Mouse (Mus musculus): ENCODE data around the gene Macrod1. TPM values are rescaled to one million over a fixed set of nuclear protein-coding genes. Genes with fewer than 3 reads are reported as not detected.
A peak's percentile ranks its signal among the peaks of the same experiment; 100 is the strongest.

Gene Macrod1
- total RNA-seq, 2 experiments from 2014 or later: 134 to 155 TPM

GRCm38 (mm10) chr19:7081516-7082266 lies 25.1 kb downstream of the Macrod1 start:
- no peak for DNase-seq

DNA sequence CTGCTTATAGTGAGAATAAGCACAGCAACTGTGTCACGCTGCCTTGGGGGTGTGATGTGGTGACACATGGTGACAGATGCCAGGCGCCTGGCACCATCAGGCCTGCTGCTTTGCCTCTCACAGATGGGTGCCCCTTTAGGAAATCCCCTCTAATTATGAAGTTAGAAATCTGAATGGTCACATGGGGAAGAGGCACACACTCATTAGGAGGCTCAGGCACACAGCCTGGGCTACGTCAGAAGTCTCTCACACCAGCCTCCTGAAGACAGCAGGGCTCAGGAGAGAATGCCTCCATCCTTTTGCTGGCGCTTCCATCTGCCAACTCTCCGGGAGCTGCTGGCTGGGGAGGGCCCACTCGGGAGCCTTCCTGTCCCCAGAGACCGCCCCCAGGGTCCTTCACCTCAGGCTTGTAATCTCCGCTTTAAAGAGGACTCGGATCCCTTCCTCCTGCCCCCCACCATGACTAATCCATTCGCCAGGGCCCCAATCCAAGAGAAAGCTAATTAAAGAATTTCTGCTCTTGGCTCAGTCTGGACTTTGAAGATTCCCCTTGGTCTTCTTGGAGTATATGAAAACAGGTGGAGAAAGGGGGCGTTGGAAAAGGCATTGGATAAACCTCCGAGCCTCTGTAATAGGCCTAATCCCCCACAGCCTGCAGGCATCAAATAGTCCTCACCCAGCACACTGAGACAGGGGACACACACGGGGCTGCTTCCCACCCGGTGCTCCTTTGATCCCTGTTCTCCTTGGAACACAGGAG lies 26.6 kb downstream of the Macrod1 start:
- DNase-seq: no peak

DNA sequence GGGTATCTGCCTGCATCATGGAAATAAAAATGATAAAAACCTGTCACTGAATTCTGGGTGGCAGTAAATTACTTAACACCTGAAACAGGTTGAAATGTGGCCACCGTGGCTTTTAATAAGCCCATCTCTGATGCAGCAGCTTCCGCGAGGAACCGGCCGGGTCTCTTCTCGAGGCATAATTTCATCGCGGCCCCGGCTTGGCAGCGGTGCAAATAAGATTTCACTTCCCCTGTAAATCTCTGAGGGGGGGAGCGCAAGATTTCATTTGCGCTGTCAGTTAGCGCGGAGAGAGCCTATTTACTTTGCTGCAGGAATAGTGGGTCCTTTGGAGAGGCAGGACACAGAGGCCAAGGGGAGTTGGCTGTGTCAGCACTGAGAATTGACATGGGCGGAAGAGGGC lies 28.1 kb downstream of the Macrod1 start:
- DNase-seq: no peak

GRCm38 (mm10) chr19:7088558-7088957 lies 31.9 kb downstream of the Macrod1 start:
- no peak for DNase-seq

DNA sequence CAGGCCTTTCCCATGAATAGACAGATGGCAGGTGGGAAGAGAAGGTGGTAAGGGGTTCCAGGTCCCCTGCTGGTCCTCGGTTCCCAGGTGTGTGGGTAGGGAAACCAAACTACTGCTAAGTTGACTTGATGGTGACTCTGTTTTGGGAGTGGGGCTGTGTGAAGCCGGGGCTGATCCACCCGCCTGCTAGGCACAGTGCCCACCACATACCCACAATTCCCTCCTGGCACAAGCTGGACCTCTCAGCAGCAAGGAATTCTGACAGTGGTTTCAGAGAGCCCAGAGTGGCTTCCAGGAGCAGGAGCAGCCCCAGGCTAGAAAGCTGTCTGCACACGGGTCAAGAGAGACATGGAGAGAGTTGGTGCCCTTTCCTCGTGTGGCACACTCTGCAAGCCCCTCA lies 32.4 kb downstream of the Macrod1 start:
- DNase-seq: no peak

DNA sequence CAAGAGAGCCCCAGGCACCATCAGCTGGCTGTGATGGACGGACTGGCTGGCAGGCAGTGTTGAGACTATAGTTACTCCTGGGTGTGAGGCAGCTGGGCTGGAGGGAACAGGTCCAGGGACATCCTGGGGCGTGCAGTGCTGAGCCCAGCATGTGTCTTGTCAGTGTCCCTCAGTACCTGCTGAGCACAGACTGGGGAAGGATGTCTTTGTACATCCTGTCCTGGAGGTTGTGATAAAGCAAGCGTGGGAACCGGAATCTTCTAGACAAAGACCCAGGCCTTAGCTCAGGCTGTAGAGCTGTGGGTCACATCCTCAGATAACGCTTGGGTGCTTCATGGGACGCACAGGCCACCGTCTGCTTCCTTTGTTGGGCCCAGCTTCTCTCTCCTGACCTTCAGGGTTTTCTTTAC lies 33.2 kb downstream of the Macrod1 start:
- no peak for DNase-seq

GRCm38 (mm10) chr19:7090369-7091064 lies 33.9 kb downstream of the Macrod1 start:
- DNase-seq: no peak

DNA sequence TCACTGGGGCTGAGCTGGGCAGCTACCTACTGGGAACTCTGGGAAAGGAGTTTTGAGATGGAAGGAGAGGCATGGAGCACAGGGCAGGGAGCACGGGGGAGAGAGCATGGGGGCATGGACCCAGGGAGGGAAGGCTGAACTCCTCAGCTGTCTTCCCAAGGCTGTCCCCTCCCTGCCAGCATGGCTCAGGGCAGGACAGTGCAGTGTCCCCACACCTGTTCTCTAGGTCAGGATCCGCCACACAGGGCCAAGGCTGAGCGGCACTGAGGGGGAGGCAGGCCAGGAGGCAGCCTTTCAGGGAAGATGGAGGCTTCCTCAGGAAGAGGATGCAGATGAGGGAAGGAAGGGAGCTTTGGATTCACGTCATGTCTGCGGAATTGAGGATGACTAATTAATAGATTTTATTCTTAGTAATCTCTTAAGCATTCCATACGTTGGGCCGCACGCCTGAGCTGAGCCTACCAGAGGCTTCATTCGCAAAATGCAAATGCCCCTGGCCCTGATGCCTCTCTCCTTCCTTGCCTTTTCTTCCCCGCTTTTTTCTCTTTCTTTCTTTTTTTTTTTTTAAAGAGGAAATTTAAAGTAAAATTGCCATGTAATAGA lies 34.9 kb downstream of the Macrod1 start:
- DNase-seq: no peak

- no peak for DNase-seq
These were observed 36.1 kb downstream of the Macrod1 start for GRCm38 (mm10) chr19:7092756-7093155.

GRCm38 (mm10) chr19:7099620-7100155 lies 43.1 kb downstream of the Macrod1 start:
- no peak for DNase-seq

GRCm38 (mm10) chr19:7102039-7102438 lies 45.4 kb downstream of the Macrod1 start:
- DNase-seq: no peak

DNA sequence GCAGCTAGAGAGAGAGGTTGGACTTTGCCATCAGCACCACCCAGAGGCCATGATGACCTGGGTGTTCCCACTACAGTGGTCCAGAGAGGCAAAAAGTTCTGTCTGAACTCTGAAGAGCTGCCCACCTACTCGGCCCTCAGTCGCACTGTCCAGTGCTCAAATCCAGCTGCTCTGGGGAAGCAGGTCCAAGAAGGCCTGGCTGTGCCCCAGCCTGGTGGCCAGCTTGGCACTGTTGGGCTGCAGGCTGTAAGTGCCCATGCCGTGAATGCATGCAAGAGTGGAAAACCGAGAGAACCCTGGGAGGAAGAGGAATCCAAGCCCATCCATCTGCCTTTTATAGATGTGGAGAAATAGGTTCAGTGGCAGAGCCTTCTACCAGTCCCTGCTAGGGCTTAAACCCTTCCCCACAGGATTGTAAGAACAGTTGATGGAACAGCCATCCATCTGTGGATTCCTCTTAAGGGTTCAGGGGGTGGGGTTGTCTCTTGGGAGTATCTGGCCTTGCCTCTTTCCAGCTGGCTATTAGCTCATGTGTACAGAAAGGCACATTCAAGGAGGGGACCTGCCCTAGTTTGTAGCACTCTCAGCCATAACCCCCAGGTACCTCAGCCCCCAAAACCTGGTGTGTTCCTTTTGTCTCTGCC lies 46.9 kb downstream of the Macrod1 start:
- no peak for DNase-seq

DNA sequence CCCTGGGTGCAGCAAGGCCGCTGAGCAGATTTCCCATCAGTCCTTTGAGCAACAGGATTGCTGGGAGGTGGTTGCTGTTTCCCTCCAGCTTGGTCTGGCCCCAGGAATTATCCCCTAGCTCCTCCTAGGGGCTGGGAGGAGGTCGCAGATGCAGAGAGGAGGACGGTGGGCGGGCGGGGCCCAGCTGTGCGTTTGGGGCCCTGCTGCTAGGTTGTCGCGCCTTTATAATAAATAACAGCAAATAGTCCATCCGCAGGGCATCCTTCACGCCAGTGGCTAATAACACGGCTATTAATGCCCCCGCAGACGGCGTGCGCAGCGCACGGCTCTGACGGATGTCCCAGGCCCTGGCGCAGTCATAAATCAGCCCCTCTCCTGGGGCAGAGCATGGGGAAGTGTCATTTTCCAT lies 47.4 kb downstream of the Macrod1 start:
- no peak for DNase-seq

DNA sequence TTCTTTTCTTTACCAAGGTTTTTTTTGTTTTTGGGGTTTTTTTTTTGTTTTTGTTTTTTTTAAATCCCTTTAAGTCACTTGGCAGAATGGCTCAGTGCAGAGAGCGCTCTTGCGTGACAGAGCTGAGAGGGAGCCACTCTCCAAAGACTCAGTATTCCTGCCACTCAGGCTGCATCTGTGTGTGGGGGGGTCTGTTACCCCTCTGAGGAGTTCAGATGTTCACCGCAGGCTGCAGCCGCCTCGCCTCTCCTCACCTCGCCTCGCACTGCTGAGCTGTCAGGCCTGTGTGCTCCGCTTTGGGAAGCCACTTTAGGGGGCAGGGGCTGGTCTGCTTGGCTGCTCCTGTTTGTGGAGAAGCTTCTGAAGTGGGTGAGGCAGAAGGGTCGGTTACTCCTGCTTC lies 48.9 kb downstream of the Macrod1 start, which contains the start of gene Flrt1:
Flrt1 (minus strand) TSS at position 186 of the 400 bp plus-strand sequence.
- DNase-seq: no peak

- no peak for DNase-seq
These were observed 50.0 kb downstream of the Macrod1 start for GRCm38 (mm10) chr19:7106566-7106965.

- peak; percentile 63 for DNase-seq
These were observed 50.6 kb downstream of the Macrod1 start for GRCm38 (mm10) chr19:7107174-7107573.

- peak; percentile 76 for DNase-seq
These were observed 51.7 kb downstream of the Macrod1 start for GRCm38 (mm10) chr19:7108114-7108905.

GRCm38 (mm10) chr19:7110097-7110496 lies 53.5 kb downstream of the Macrod1 start:
- no peak for DNase-seq

DNA sequence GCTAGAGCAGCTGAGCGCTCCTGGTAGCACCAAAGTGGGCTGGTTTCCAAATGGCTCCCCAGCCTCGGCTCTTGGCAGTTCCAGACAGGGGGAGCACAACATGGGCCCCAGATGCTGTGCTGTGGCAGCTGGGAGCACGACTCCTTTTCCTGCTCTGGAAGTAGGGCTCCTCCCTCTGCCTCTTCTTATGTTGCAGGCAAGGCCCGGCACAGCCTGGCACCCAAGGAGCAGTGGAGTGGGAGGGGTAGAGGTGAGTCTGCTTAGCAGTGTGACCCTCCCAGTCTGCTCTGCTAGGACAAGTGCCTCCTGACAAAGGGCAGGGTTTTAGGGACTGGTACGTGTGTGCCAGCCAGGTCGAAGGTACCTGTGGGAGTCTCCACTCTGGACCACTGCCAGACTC lies 54.3 kb downstream of the Macrod1 start:
- no peak for DNase-seq

- DNase-seq: no peak
These were observed 54.7 kb downstream of the Macrod1 start for GRCm38 (mm10) chr19:7111309-7111708.

DNA sequence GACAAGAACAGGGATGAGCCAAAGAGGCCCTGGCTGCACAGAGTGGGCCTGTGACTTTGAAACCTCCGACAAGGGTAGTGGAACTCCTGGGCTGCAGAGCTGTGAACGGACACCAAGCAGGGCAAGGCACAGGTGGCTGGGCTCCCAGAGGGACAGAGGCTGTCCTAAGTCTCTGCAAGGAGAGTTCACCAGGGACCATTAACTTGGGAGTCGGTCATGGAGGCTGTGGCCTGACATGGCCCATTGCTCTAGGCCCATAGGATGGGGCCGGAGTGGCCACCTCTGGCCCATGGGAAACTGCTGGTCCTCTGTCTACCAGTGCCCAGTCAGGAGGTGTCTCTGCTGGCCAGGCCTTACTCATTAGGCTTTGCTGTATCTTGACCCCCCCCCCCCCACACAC lies 55.1 kb downstream of the Macrod1 start:
- no peak for DNase-seq
